Mouse (Mus musculus) urinary bladder, postnatal 4 days (tissue): ENCODE data around the gene Rasl10b.

ENCODE experiments used
- DNase-seq, 2 experiments: peaks; one replicate each; pipeline ENCODE4 v3.0.0; 2021 to 2022; ENCODE audit warnings: low spot score in 2 of 2

Rasl10b gene

GRCm38 (mm10) chr11:83409087-83409754 is at the start of gene Rasl10b:
Rasl10b (plus strand) TSS chr11:83409137.
- no peak for DNase-seq

GRCm38 (mm10) chr11:83364656-83365055 is 44.3 kb upstream of the Rasl10b start:
- no peak for DNase-seq

GRCm38 (mm10) chr11:83371267-83371666 is 37.7 kb upstream of the Rasl10b start:
- DNase-seq, result no peak

GRCm38 (mm10) chr11:83379745-83380341 is 29.1 kb upstream of the Rasl10b start:
- DNase-seq, result no peak

- no peak for DNase-seq
These were observed 25.9 kb upstream of the Rasl10b start for GRCm38 (mm10) chr11:83382876-83383531.

- no peak for DNase-seq
These were observed 25.4 kb upstream of the Rasl10b start for GRCm38 (mm10) chr11:83383532-83383887.

- no peak for DNase-seq
These were observed 15.9 kb upstream of the Rasl10b start for GRCm38 (mm10) chr11:83393062-83393461.

- no peak for DNase-seq
These were observed 14.0 kb upstream of the Rasl10b start for GRCm38 (mm10) chr11:83394802-83395439.

- DNase-seq, result no peak
These were observed 11.3 kb upstream of the Rasl10b start for GRCm38 (mm10) chr11:83397626-83398025.

GRCm38 (mm10) chr11:83398724-83399123 is 10.2 kb upstream of the Rasl10b start:
- DNase-seq, result no peak

- no peak for DNase-seq
These were observed 5.2 kb upstream of the Rasl10b start for GRCm38 (mm10) chr11:83403787-83404186.

GRCm38 (mm10) chr11:83406391-83406790 is 2.5 kb upstream of the Rasl10b start:
- no peak for DNase-seq

- no peak for DNase-seq
These were observed 695 bp upstream of the Rasl10b start for GRCm38 (mm10) chr11:83408242-83408641.

GRCm38 (mm10) chr11:83409792-83410291 is 905 bp downstream of the Rasl10b start:
- DNase-seq, result no peak

- DNase-seq, result no peak
These were observed 1.6 kb downstream of the Rasl10b start for GRCm38 (mm10) chr11:83410510-83410909.

- DNase-seq, result no peak
These were observed 8.1 kb downstream of the Rasl10b start for GRCm38 (mm10) chr11:83417080-83417479.

- no peak for DNase-seq
These were observed 8.8 kb downstream of the Rasl10b start for GRCm38 (mm10) chr11:83417708-83418107.

- DNase-seq, result no peak
These were observed 9.6 kb downstream of the Rasl10b start for GRCm38 (mm10) chr11:83418566-83418965.

GRCm38 (mm10) chr11:83420338-83420737 is 11.4 kb downstream of the Rasl10b start:
- DNase-seq, result no peak

GRCm38 (mm10) chr11:83421305-83421704 is 12.4 kb downstream of the Rasl10b start:
- peak; percentile 39 to 83 for DNase-seq

- peak in 1 of 2 experiments; percentile 36 for DNase-seq
These were observed 15.7 kb downstream of the Rasl10b start for GRCm38 (mm10) chr11:83424681-83425080.

GRCm38 (mm10) chr11:83426964-83427363 is 18.0 kb downstream of the Rasl10b start:
- DNase-seq, result no peak
